8 mouse cellular contexts compared by ENCODE assay signal in the genomic region with DNA sequence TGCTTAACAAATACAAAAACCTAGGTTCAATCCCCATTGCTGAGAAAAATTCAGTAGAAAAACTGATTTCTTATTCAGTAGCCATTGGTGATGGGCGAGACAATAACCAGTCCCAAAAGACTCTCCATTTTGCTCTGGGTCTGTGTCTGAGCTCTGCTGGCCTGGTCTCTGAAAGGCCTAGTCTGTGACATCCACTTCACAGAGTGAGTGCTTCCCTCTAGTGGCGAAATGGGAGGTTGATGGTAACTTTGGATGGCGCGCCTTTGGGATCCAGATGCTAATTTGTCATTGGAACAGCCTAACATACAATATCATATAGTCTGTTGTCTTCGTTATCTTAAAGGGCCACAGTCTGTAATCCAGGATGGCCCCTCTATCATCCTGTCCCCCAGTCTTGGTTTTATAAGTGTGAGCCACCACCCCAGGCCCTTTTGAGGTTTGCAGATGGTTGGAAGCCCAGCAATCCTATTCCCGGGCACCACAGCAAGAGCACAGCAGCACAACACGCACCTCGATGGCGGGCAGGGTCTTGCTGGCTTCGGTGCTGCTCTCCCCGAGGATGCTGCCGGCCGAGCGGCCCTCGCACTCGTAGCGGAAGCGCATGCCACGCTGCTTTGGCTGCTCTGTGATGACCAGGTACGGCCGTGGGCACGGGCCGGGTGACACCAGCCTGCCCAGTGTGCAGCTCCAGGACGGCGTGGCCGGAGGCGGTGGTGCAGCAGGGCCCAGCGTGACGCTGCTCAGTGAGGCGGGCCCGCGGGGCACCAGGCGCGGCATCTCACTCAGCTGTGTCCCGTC. TPM values are rescaled to one million over a fixed set of nuclear protein-coding genes. Genes with fewer than 3 reads are reported as not detected.
DNase-seq lines count a peak whose midpoint lies in the region; ATAC-seq and TF ChIP-seq lines count a peak whose summit lies in the region.

No protein-coding gene starts in this region.

- H3K4me2 ChIP-seq in heart, embryonic 14.5 days (ENCODE audit: low read length): peak overlapping the region; percentile 69
- peak overlapping the region; percentile 61 for H3K4me2 ChIP-seq in liver, embryonic 12.5 days
- H3K4me2 ChIP-seq in stomach, embryonic 16.5 days (ENCODE audit: low read depth, low read length): peak overlapping the region; percentile 53

- peak overlapping the region; percentile 62 for H3K9ac ChIP-seq in heart, embryonic 14.5 days (ENCODE audit: low read length)
- H3K9ac ChIP-seq in liver, embryonic 12.5 days: no peak overlapping the region; the same call in 1 of the 2 replicates
- peak overlapping the region; percentile 71 for H3K9ac ChIP-seq in stomach, embryonic 16.5 days (ENCODE audit: low read length)

- WGBS in heart, embryonic 14.5 days: 7% methylated on average over 35 of the region's 35 CpGs
- WGBS in liver, embryonic 12.5 days (ENCODE audit: insufficient replicate concordance): 15% methylated on average over 34 of the region's 35 CpGs
- 10% methylated on average over 35 of the region's 35 CpGs for WGBS in stomach, embryonic 16.5 days

- H3K36me3 ChIP-seq in heart, embryonic 14.5 days (ENCODE audit: control insufficient read depth, insufficient read depth, low read length): peaks cover 12% of the 10 kb centered on the region
- H3K36me3 ChIP-seq in liver, embryonic 12.5 days: no peaks in the 10 kb centered on the region
- no peaks in the 10 kb centered on the region for H3K36me3 ChIP-seq in stomach, embryonic 16.5 days (ENCODE audit: control insufficient read depth, insufficient read depth, low read length)

- peak; percentile 58 to 70 for DNase-seq in CD8-positive naive resting alpha-beta T cell, adult 2 months (ENCODE audit: low read depth in 2 of 2, low spot score in 2 of 2)
- peak; percentile 87 for DNase-seq in kidney, postnatal 10 days
- DNase-seq in naive thymus-derived CD4-positive, alpha-beta T cell, adult 2 months (ENCODE audit: low read depth): peak; percentile 83

- no peak overlapping the region for H3K27ac ChIP-seq in bone marrow macrophage, adult 2 months (ENCODE audit: insufficient read depth, low read depth, low read length)
- no peak overlapping the region for H3K27ac ChIP-seq in embryonic fibroblast, embryonic 13.5 days (ENCODE audit: insufficient read depth, low read length)
- H3K27ac ChIP-seq in heart, embryonic 14.5 days (replicated peaks in 1 of 2; ENCODE audit: control insufficient read depth in 1 of 2, insufficient read depth in 1 of 2, low read depth in 2 of 2, low read length in 2 of 2): no peak overlapping the region
- no peak overlapping the region for H3K27ac ChIP-seq in liver, embryonic 12.5 days
- no peak overlapping the region; the same call in 1 of the 2 replicates for H3K27ac ChIP-seq in stomach, embryonic 16.5 days (ENCODE audit: low read length)

- H3K4me1 ChIP-seq in bone marrow macrophage, adult 2 months (ENCODE audit: control insufficient read depth, insufficient read depth, low read length): peaks cover 2% of the 10 kb centered on the region; the same call in 1 of the 2 replicates
- no peaks in the 10 kb centered on the region for H3K4me1 ChIP-seq in embryonic fibroblast, embryonic 13.5 days (ENCODE audit: control insufficient read depth, insufficient read depth, low read length)
- H3K4me1 ChIP-seq in heart, embryonic 14.5 days (ENCODE audit: control insufficient read depth in 2 of 2, insufficient read depth in 2 of 2, low read length in 2 of 2): peaks cover 4% of the 10 kb centered on the region in 2 experiments; a peak in 3 of 4 replicates
- H3K4me1 ChIP-seq in liver, embryonic 12.5 days: peaks cover 7% of the 10 kb centered on the region
- peaks cover 13% of the 10 kb centered on the region for H3K4me1 ChIP-seq in stomach, embryonic 16.5 days (ENCODE audit: control insufficient read depth, insufficient read depth, low read length)

- peaks cover 8% of the 10 kb centered on the region; the same call in 1 of the 2 replicates for H3K27me3 ChIP-seq in heart, embryonic 14.5 days (ENCODE audit: control insufficient read depth, insufficient read depth, low read length)
- H3K27me3 ChIP-seq in liver, embryonic 12.5 days (replicated peaks): peaks cover 36% of the 10 kb centered on the region
- H3K27me3 ChIP-seq in stomach, embryonic 16.5 days (ENCODE audit: control insufficient read depth, insufficient read depth, low read length): no peaks in the 10 kb centered on the region

- no peak for TF ChIP-seq POLR2A in bone marrow macrophage, adult 2 months (IDR thresholded peaks at IDR 0.05; ENCODE audit: borderline replicate concordance, low read depth, low read length)
- no peak for TF ChIP-seq POLR2A in embryonic fibroblast, embryonic 13.5 days (IDR thresholded peaks at IDR 0.05; ENCODE audit: low read depth, low read length)

- H3K4me3 ChIP-seq in bone marrow macrophage, adult 2 months (ENCODE audit: insufficient read depth, low read length): no peak overlapping the region
- H3K4me3 ChIP-seq in embryonic fibroblast, embryonic 13.5 days (ENCODE audit: insufficient read depth, low read length): no peak overlapping the region
- peak overlapping the region; percentile 29 to 33 for H3K4me3 ChIP-seq in heart, embryonic 14.5 days (ENCODE audit: control insufficient read depth in 1 of 2, insufficient read depth in 1 of 2, low read depth in 1 of 2, low read length in 2 of 2)
- peak overlapping the region; percentile 22 for H3K4me3 ChIP-seq in liver, embryonic 12.5 days
- peak overlapping the region; percentile 39 for H3K4me3 ChIP-seq in stomach, embryonic 16.5 days (replicated peaks; ENCODE audit: low read length)

- peak; percentile 64 for TF ChIP-seq CTCF in bone marrow macrophage, adult 2 months (IDR thresholded peaks at IDR 0.05; ENCODE audit: low read depth, low read length)
- TF ChIP-seq CTCF in embryonic fibroblast, embryonic 13.5 days (IDR thresholded peaks at IDR 0.05; ENCODE audit: borderline replicate concordance, insufficient read depth, low read length): peak; percentile 61; the same call in 1 of the 2 replicates

- H3K9me3 ChIP-seq in heart, embryonic 14.5 days (ENCODE audit: control insufficient read depth, low read length): no peaks in the 10 kb centered on the region
- H3K9me3 ChIP-seq in liver, embryonic 12.5 days (replicated peaks): no peaks in the 10 kb centered on the region
- no peaks in the 10 kb centered on the region for H3K9me3 ChIP-seq in stomach, embryonic 16.5 days (replicated peaks; ENCODE audit: control insufficient read depth, low read length)

- ATAC-seq in heart, embryonic 14.5 days (ENCODE audit: insufficient number of reproducible peaks, insufficient read depth, low FRiP score, low read depth): peak; percentile 38
- ATAC-seq in liver, embryonic 12.5 days: peak; percentile 56
- peak; percentile 68; the same call in 1 of the 2 replicates for ATAC-seq in stomach, embryonic 16.5 days (ENCODE audit: insufficient read depth, low FRiP score)

RNA-seq across cellular contexts. Expression of a gene that starts 10.0 kb away (rescaled TPM):
- polyA plus RNA-seq in bone marrow macrophage, adult 2 months (2012; ENCODE audit: insufficient read depth, insufficient read length, missing spikeins): 33.2 and 35.7 TPM in 2 replicates
- polyA plus RNA-seq in embryonic fibroblast, embryonic 13.5 days (2011; ENCODE audit: insufficient read length, low read depth, missing spikeins): 15.4 and 17.9 TPM in 2 replicates
- polyA plus RNA-seq in heart, embryonic 14.5 days (2014; fragmentation: Nextera tagmentation; extraction: Ambion mirVana): 4.8 and 6.1 TPM in 2 replicates
- polyA plus RNA-seq in liver, embryonic 12.5 days (2016; fragmentation: Nextera tagmentation; extraction: Ambion mirVana): 1.9 and 2.6 TPM in 2 replicates
- 9.0 and 11.3 TPM in 2 replicates for polyA plus RNA-seq in stomach, embryonic 16.5 days (2015; fragmentation: Nextera tagmentation; extraction: Ambion mirVana)

RNA-seq across cellular contexts. Expression of a gene that starts 14.9 kb away (rescaled TPM):
- polyA plus RNA-seq in bone marrow macrophage, adult 2 months (2012; ENCODE audit: insufficient read depth, insufficient read length, missing spikeins): 41.1 and 53.9 TPM in 2 replicates
- polyA plus RNA-seq in embryonic fibroblast, embryonic 13.5 days (2011; ENCODE audit: insufficient read length, low read depth, missing spikeins): 32.4 and 38.1 TPM in 2 replicates
- 26.6 and 29.2 TPM in 2 replicates for polyA plus RNA-seq in heart, embryonic 14.5 days (2014; fragmentation: Nextera tagmentation; extraction: Ambion mirVana)
- 23.9 and 24.2 TPM in 2 replicates for polyA plus RNA-seq in liver, embryonic 12.5 days (2016; fragmentation: Nextera tagmentation; extraction: Ambion mirVana)
- polyA plus RNA-seq in stomach, embryonic 16.5 days (2015; fragmentation: Nextera tagmentation; extraction: Ambion mirVana): 28.6 and 35.2 TPM in 2 replicates

RNA-seq across cellular contexts. Expression of a gene that starts 41.8 kb away (rescaled TPM):
- 51.6 and 52.0 TPM in 2 replicates for polyA plus RNA-seq in bone marrow macrophage, adult 2 months (2012; ENCODE audit: insufficient read depth, insufficient read length, missing spikeins)
- 52.6 and 65.2 TPM in 2 replicates for polyA plus RNA-seq in embryonic fibroblast, embryonic 13.5 days (2011; ENCODE audit: insufficient read length, low read depth, missing spikeins)
- polyA plus RNA-seq in heart, embryonic 14.5 days (2014; fragmentation: Nextera tagmentation; extraction: Ambion mirVana): 140 and 144 TPM in 2 replicates
- polyA plus RNA-seq in liver, embryonic 12.5 days (2016; fragmentation: Nextera tagmentation; extraction: Ambion mirVana): 101 TPM in 2 replicates
- 141 and 153 TPM in 2 replicates for polyA plus RNA-seq in stomach, embryonic 16.5 days (2015; fragmentation: Nextera tagmentation; extraction: Ambion mirVana)

RNA-seq across cellular contexts. Expression of a gene that starts 42.1 kb away (rescaled TPM):
- 0.60 TPM in 1 of 2 replicates, not detected in the other for polyA plus RNA-seq in bone marrow macrophage, adult 2 months (2012; ENCODE audit: insufficient read depth, insufficient read length, missing spikeins)
- 1.5 and 1.8 TPM in 2 replicates for polyA plus RNA-seq in embryonic fibroblast, embryonic 13.5 days (2011; ENCODE audit: insufficient read length, low read depth, missing spikeins)
- 0.13 and 0.38 TPM in 2 replicates for polyA plus RNA-seq in heart, embryonic 14.5 days (2014; fragmentation: Nextera tagmentation; extraction: Ambion mirVana)
- polyA plus RNA-seq in liver, embryonic 12.5 days (2016; fragmentation: Nextera tagmentation; extraction: Ambion mirVana): 1.5 TPM in 2 replicates
- polyA plus RNA-seq in stomach, embryonic 16.5 days (2015; fragmentation: Nextera tagmentation; extraction: Ambion mirVana): 2.8 and 3.7 TPM in 2 replicates

RNA-seq across cellular contexts. Expression of a gene that starts 45.6 kb away (rescaled TPM):
- 81.9 and 95.3 TPM in 2 replicates for polyA plus RNA-seq in bone marrow macrophage, adult 2 months (2012; ENCODE audit: insufficient read depth, insufficient read length, missing spikeins)
- polyA plus RNA-seq in embryonic fibroblast, embryonic 13.5 days (2011; ENCODE audit: insufficient read length, low read depth, missing spikeins): 116 and 124 TPM in 2 replicates
- 87.6 and 98.6 TPM in 2 replicates for polyA plus RNA-seq in heart, embryonic 14.5 days (2014; fragmentation: Nextera tagmentation; extraction: Ambion mirVana)
- 75.1 and 75.2 TPM in 2 replicates for polyA plus RNA-seq in liver, embryonic 12.5 days (2016; fragmentation: Nextera tagmentation; extraction: Ambion mirVana)
- 58.2 and 59.4 TPM in 2 replicates for polyA plus RNA-seq in stomach, embryonic 16.5 days (2015; fragmentation: Nextera tagmentation; extraction: Ambion mirVana)

Comparison
In these comparisons a context has a peak if more than half of its experiments do, and no peak if none do; other contexts are left out.
1. H3K4me3 ChIP-seq: peak in heart, embryonic 14.5 days (2 of 2), liver, embryonic 12.5 days (single experiment) and stomach, embryonic 16.5 days (single experiment); none in bone marrow macrophage, adult 2 months (single experiment) and embryonic fibroblast, embryonic 13.5 days (single experiment).
2. Peak in every context shown above with its lines, with median percentiles within 50 percentile points of each other: DNase-seq, ATAC-seq and H3K4me2 ChIP-seq.